Mouse (Mus musculus): ENCODE results near the gene Vapa. TPM values are rescaled to one million over a fixed set of nuclear protein-coding genes. Genes with fewer than 3 reads are reported as not detected.
A peak's percentile ranks its signal among the peaks of the same experiment; 100 is the strongest.

The Vapa gene
- polyA plus RNA-seq, 1 experiment from 2014 or later: 266 TPM

GRCm38 (mm10) chr17:65613142-65613462, 253 bp downstream of the Vapa start:
- Histone ChIP-seq H3K27ac (ENCODE audit: low read depth, low read length) (peak overlapping the region; percentile 99), H3K9ac (ENCODE audit: low read depth, low read length) (peak overlapping the region; percentile 96), H3K27me3 (ENCODE audit: control insufficient read depth, insufficient read depth, low read length) (no peaks in the 10 kb centered on the region), H3K4me2 (replicated peaks; ENCODE audit: low read depth, low read length) (no peak overlapping the region; the same call in none of the 2 replicates), H3K4me3 (ENCODE audit: low read depth, low read length) (peak overlapping the region; percentile 97), H3K9me3 (ENCODE audit: control insufficient read depth, low read length) (no peaks in the 10 kb centered on the region), H3K36me3 (ENCODE audit: control insufficient read depth, insufficient read depth, low read length) (no peaks in the 10 kb centered on the region), H3K4me1 (replicated peaks; ENCODE audit: control insufficient read depth, insufficient read depth, low read length) (0 out of 2 replicates have a peak, but pooled peaks cover 5% of the 10 kb centered on the region)
- DNase-seq (ENCODE audit: low spot score): no peak
- ATAC-seq (ENCODE audit: low FRiP score): peak; percentile 72
- under 1% methylated on average over 34 of the region's 42 CpGs for WGBS

DNA sequence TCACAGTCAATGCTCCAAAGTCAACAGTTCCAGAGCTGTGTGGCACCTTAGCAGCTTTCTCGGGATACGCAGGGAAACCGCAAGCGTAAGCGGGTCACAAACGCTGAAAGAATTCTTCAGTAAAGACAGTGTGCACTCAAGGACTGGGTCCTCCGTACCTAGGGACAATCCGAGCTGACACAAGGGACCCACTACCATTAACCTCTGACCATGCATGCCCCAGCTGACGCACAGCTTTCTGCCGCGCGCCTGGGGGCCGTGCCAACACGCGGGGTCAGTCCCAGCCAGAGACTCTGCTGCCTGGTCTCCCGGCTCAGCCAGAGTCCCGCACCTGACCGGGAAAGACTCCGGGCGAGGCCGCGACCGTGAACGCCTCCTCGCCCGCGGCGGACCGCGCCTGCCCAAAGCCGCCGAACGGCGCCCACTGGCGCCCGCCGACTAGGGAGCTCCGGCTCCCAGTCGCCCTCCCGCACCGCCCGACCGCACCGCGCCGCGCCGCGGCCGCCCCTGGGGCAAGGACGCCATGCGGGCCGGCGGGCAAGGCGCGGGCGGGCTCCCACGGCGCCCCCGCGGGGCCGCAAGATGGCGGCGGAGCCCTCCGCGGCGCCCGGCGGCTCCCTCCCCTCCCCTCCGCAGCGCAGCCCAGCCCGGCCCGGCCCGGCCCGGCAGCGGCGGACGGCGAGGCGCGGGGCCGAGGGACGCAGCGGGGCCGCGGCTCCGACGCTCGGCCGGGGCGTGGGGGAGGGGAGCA, 789 bp downstream of the Vapa start:
- no peaks in the 10 kb centered on the region for H3K36me3 ChIP-seq (ENCODE audit: control insufficient read depth, insufficient read depth, low read length)
- DNase-seq (ENCODE audit: low spot score): peak; percentile 60
- H3K4me2 ChIP-seq (replicated peaks; ENCODE audit: low read depth, low read length): peak overlapping the region; percentile 62
- peak overlapping the region; percentile 99 for H3K27ac ChIP-seq (ENCODE audit: low read depth, low read length)
- no peaks in the 10 kb centered on the region for H3K27me3 ChIP-seq (ENCODE audit: control insufficient read depth, insufficient read depth, low read length)
- peak overlapping the region; percentile 96 for H3K9ac ChIP-seq (ENCODE audit: low read depth, low read length)
- no peaks in the 10 kb centered on the region for H3K9me3 ChIP-seq (ENCODE audit: control insufficient read depth, low read length)
- peak overlapping the region; percentile 97 for H3K4me3 ChIP-seq (ENCODE audit: low read depth, low read length)
- WGBS: under 1% methylated on average over 54 of the region's 91 CpGs
- ATAC-seq (ENCODE audit: low FRiP score): peak; percentile 59
- 0 out of 2 replicates have a peak, but pooled peaks cover 5% of the 10 kb centered on the region for H3K4me1 ChIP-seq (replicated peaks; ENCODE audit: control insufficient read depth, insufficient read depth, low read length)

DNA sequence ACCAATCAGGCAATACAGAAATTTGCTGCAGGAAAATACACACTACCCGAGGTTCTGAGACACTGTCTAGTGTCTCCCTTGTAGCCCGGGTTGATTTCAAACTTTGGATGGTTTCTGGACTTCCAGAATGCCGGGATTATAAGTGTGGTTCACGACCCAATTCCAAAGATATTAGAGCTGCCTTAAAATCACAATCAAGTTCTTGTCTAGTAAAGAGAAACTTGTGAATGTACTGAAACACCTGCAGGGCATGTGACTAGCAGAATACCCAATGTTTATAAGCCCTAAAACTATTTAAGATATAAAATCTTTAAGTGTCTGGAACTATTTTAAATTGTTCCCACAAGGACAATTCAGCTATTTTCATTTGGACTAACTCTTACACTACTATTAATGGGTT, 1.6 kb downstream of the Vapa start:
- H3K4me2 ChIP-seq (replicated peaks; ENCODE audit: low read depth, low read length): peak overlapping the region; percentile 62
- ATAC-seq (ENCODE audit: low FRiP score) (no peak), DNase-seq (ENCODE audit: low spot score) (no peak)
- H3K9me3 ChIP-seq (ENCODE audit: control insufficient read depth, low read length): no peaks in the 10 kb centered on the region
- no peak overlapping the region for H3K9ac ChIP-seq (ENCODE audit: low read depth, low read length)
- 0 out of 2 replicates have a peak, but pooled peaks cover 5% of the 10 kb centered on the region for H3K4me1 ChIP-seq (replicated peaks; ENCODE audit: control insufficient read depth, insufficient read depth, low read length)
- WGBS: 20% methylated on average over 4 of the region's 4 CpGs
- no peak overlapping the region for H3K27ac ChIP-seq (ENCODE audit: low read depth, low read length)
- no peaks in the 10 kb centered on the region for H3K36me3 ChIP-seq (ENCODE audit: control insufficient read depth, insufficient read depth, low read length)
- peak overlapping the region; percentile 97 for H3K4me3 ChIP-seq (ENCODE audit: low read depth, low read length)
- no peaks in the 10 kb centered on the region for H3K27me3 ChIP-seq (ENCODE audit: control insufficient read depth, insufficient read depth, low read length)

DNA sequence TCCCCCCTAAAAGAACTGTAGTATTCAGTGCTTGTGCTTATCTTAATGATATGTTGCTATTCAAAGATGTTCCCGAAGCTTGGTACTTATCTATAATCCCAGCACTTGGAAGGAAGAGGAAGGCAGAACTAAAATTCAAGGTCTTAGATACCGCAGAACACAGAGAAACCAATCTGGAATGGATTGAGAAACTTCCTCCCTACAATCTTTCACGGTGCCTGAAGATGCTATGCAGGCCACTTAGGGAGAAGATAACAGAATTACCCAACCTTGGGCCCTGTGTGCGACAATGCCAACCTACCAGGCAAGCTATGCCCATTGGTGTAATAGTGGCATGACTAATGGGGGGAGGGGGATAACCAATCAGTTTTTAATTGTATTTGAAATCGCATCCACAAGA, 4.6 kb downstream of the Vapa start:
- Histone ChIP-seq H3K4me1 (replicated peaks; ENCODE audit: control insufficient read depth, insufficient read depth, low read length) (0 out of 2 replicates have a peak, but pooled peaks cover 3% of the 10 kb centered on the region), H3K9me3 (ENCODE audit: control insufficient read depth, low read length) (no peaks in the 10 kb centered on the region), H3K4me2 (replicated peaks; ENCODE audit: low read depth, low read length) (no peak overlapping the region), H3K36me3 (ENCODE audit: control insufficient read depth, insufficient read depth, low read length) (no peaks in the 10 kb centered on the region), H3K9ac (ENCODE audit: low read depth, low read length) (no peak overlapping the region), H3K27ac (ENCODE audit: low read depth, low read length) (no peak overlapping the region), H3K27me3 (ENCODE audit: control insufficient read depth, insufficient read depth, low read length) (no peaks in the 10 kb centered on the region), H3K4me3 (ENCODE audit: low read depth, low read length) (no peak overlapping the region)
- DNase-seq (ENCODE audit: low spot score): no peak
- no peak for ATAC-seq (ENCODE audit: low FRiP score)
- WGBS: 82% methylated on average over 5 of the region's 5 CpGs

DNA sequence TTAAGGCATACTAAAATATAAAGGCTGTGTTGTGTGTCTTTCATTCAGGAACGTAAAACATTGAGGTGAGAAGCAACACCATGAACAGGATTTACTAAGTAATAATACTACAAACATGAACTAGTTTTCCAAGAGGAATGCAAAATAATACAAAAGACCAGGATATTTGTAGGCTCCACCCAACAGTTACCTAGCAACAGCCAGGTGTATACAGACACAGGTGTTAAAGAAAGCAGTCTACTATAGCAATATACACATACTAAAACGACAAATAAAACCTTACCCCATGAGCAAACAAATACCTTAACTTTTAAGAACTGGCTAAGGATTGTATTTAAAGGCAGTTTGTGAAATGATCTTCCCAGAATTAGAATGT, 5.1 kb downstream of the Vapa start:
- Histone ChIP-seq H3K4me1 (replicated peaks; ENCODE audit: control insufficient read depth, insufficient read depth, low read length) (0 out of 2 replicates have a peak, but pooled peaks cover 3% of the 10 kb centered on the region), H3K9me3 (ENCODE audit: control insufficient read depth, low read length) (no peaks in the 10 kb centered on the region), H3K9ac (ENCODE audit: low read depth, low read length) (no peak overlapping the region), H3K4me3 (ENCODE audit: low read depth, low read length) (no peak overlapping the region), H3K36me3 (ENCODE audit: control insufficient read depth, insufficient read depth, low read length) (no peaks in the 10 kb centered on the region), H3K4me2 (replicated peaks; ENCODE audit: low read depth, low read length) (no peak overlapping the region), H3K27me3 (ENCODE audit: control insufficient read depth, insufficient read depth, low read length) (no peaks in the 10 kb centered on the region), H3K27ac (ENCODE audit: low read depth, low read length) (no peak overlapping the region)
- ATAC-seq (ENCODE audit: low FRiP score): no peak
- DNase-seq (ENCODE audit: low spot score): no peak
- 84% methylated on average over 2 of the region's 2 CpGs for WGBS

GRCm38 (mm10) chr17:65607574-65608311, 5.6 kb downstream of the Vapa start:
- ATAC-seq (ENCODE audit: low FRiP score): no peak
- H3K27me3 ChIP-seq (ENCODE audit: control insufficient read depth, insufficient read depth, low read length): no peaks in the 10 kb centered on the region
- no peak overlapping the region for H3K9ac ChIP-seq (ENCODE audit: low read depth, low read length)
- H3K4me3 ChIP-seq (ENCODE audit: low read depth, low read length): no peak overlapping the region
- H3K27ac ChIP-seq (ENCODE audit: low read depth, low read length): no peak overlapping the region
- 51% methylated on average over 7 of the region's 7 CpGs for WGBS
- DNase-seq (ENCODE audit: low spot score): no peak
- no peaks in the 10 kb centered on the region for H3K9me3 ChIP-seq (ENCODE audit: control insufficient read depth, low read length)
- H3K4me2 ChIP-seq (replicated peaks; ENCODE audit: low read depth, low read length): no peak overlapping the region
- 0 out of 2 replicates have a peak, but pooled peaks cover 3% of the 10 kb centered on the region for H3K4me1 ChIP-seq (replicated peaks; ENCODE audit: control insufficient read depth, insufficient read depth, low read length)
- H3K36me3 ChIP-seq (ENCODE audit: control insufficient read depth, insufficient read depth, low read length): no peaks in the 10 kb centered on the region

DNA sequence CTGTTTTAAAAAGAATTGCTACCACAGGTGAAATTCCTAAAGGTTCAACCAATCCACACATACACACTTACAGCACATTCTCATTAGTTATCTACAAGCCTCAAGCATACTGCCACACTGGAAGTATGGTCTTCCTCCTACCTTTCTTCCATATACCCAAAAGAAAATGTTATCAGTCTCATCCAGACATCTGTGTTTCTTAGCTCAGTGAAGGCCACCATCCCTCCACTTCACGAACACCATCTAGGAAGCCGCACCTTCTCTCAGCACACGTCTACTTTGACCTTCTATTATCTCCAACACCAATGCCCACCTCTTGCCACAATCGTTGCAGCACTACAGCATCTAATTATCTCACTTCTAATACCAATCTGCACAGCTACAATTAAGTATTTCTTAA, 7.3 kb downstream of the Vapa start:
- Histone ChIP-seq H3K9me3 (ENCODE audit: control insufficient read depth, low read length) (no peaks in the 10 kb centered on the region), H3K27me3 (ENCODE audit: control insufficient read depth, insufficient read depth, low read length) (no peaks in the 10 kb centered on the region)
- WGBS: 86% methylated on average over 4 of the region's 4 CpGs

GRCm38 (mm10) chr17:65604892-65605291, 8.5 kb downstream of the Vapa start:
- Histone ChIP-seq H3K36me3 (ENCODE audit: control insufficient read depth, insufficient read depth, low read length) (no peaks in the 10 kb centered on the region), H3K4me3 (ENCODE audit: low read depth, low read length) (no peak overlapping the region), H3K9ac (ENCODE audit: low read depth, low read length) (no peak overlapping the region), H3K4me2 (replicated peaks; ENCODE audit: low read depth, low read length) (no peak overlapping the region), H3K27me3 (ENCODE audit: control insufficient read depth, insufficient read depth, low read length) (no peaks in the 10 kb centered on the region), H3K4me1 (replicated peaks; ENCODE audit: control insufficient read depth, insufficient read depth, low read length) (0 out of 2 replicates have a peak, but pooled peaks cover 3% of the 10 kb centered on the region), H3K9me3 (ENCODE audit: control insufficient read depth, low read length) (no peaks in the 10 kb centered on the region), H3K27ac (ENCODE audit: low read depth, low read length) (no peak overlapping the region)
- DNase-seq (ENCODE audit: low spot score) (no peak), ATAC-seq (ENCODE audit: low FRiP score) (no peak)

More for the DNA sequence above, 7.3 kb downstream of the Vapa start:
- H3K4me2 ChIP-seq (replicated peaks; ENCODE audit: low read depth, low read length): no peak overlapping the region
- no peak overlapping the region for H3K4me3 ChIP-seq (ENCODE audit: low read depth, low read length)
- no peak for ATAC-seq (ENCODE audit: low FRiP score)
- no peak for DNase-seq (ENCODE audit: low spot score)
- no peaks in the 10 kb centered on the region for H3K36me3 ChIP-seq (ENCODE audit: control insufficient read depth, insufficient read depth, low read length)
- H3K4me1 ChIP-seq (replicated peaks; ENCODE audit: control insufficient read depth, insufficient read depth, low read length): 0 out of 2 replicates have a peak, but pooled peaks cover 3% of the 10 kb centered on the region
- H3K27ac ChIP-seq (ENCODE audit: low read depth, low read length): no peak overlapping the region
- H3K9ac ChIP-seq (ENCODE audit: low read depth, low read length): no peak overlapping the region

DNA sequence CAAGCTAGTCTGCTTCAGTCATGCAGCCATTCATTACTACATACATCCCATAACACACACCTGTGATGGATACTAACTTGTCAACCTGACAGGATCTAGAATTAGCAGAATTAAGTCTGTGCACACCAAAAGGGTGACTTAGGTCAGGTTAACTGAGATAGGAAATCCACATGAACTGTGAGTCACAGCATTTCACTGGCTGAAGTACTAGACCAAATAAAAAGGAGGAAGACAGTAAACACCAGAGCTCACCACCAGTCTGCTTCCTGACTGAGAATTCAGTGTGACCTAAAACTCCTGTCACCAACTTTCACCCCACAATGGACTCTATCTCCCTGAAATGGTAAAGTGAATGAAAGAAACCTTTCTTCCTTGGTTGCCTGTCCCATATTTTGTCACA, 9.0 kb downstream of the Vapa start:
- no peaks in the 10 kb centered on the region for H3K36me3 ChIP-seq (ENCODE audit: control insufficient read depth, insufficient read depth, low read length)
- no peaks in the 10 kb centered on the region for H3K4me1 ChIP-seq (replicated peaks; ENCODE audit: control insufficient read depth, insufficient read depth, low read length)
- H3K4me3 ChIP-seq (ENCODE audit: low read depth, low read length): no peak overlapping the region
- H3K27me3 ChIP-seq (ENCODE audit: control insufficient read depth, insufficient read depth, low read length): no peaks in the 10 kb centered on the region
- no peaks in the 10 kb centered on the region for H3K9me3 ChIP-seq (ENCODE audit: control insufficient read depth, low read length)
- DNase-seq (ENCODE audit: low spot score): no peak
- no peak overlapping the region for H3K27ac ChIP-seq (ENCODE audit: low read depth, low read length)
- ATAC-seq (ENCODE audit: low FRiP score): no peak
- no peak overlapping the region for H3K9ac ChIP-seq (ENCODE audit: low read depth, low read length)
- H3K4me2 ChIP-seq (replicated peaks; ENCODE audit: low read depth, low read length): no peak overlapping the region

Data from hindbrain, embryonic 11.5 days (tissue).